Comparison of ENCODE assay signal across 17 mouse cellular contexts in the genomic region with DNA sequence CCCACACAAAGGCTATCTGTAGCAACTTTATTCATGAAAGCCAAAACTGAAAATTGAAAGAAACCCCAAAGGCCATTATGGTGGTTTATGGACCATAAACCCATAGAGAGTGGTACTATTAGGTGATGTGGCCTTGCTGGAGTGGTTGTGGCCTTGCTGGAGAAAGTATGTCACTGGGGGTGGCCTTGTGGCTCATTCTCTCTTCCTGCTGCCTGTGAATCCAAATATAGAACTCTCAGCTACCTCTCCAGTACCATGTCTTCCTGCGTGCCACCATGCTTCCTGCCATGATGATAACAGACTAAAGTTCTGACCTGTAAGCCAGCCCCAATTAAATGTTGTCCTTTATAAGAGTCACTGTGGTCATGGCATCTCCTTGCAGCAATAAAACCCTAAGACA.
"Had no signal": no experiment of that assay in that cellular context is flagged by ENCODE, and none has a peak within 500 bp of the region (broad histone marks: within the 10 kb centered on the region; RNA-seq: fewer than 3 reads in every experiment).

No protein-coding gene starts in this region.

- H3K36me3 ChIP-seq: lung, embryonic 15.5 days; midbrain, embryonic 13.5 days; midbrain, embryonic 15.5 days; neural tube, embryonic 12.5 days; stomach, embryonic 15.5 days had no signal

- H3K4me3 ChIP-seq: lung, embryonic 15.5 days; megakaryocyte, embryonic 14.5 days; midbrain, embryonic 13.5 days; midbrain, embryonic 15.5 days; neural tube, embryonic 12.5 days; stomach, embryonic 15.5 days had no signal

- H3K4me1 ChIP-seq: midbrain, embryonic 13.5 days; midbrain, embryonic 15.5 days; neural tube, embryonic 12.5 days; stomach, embryonic 15.5 days had no signal

- ATAC-seq: lung, postnatal 0 days; midbrain, embryonic 13.5 days; midbrain, embryonic 15.5 days had no signal

- H3K9me3 ChIP-seq: lung, embryonic 15.5 days; megakaryocyte, embryonic 14.5 days; midbrain, embryonic 13.5 days; midbrain, embryonic 15.5 days; neural tube, embryonic 12.5 days; stomach, embryonic 15.5 days had no signal

- H3K27ac ChIP-seq: lung, embryonic 15.5 days; macrophage; midbrain, embryonic 13.5 days; midbrain, embryonic 15.5 days; neural tube, embryonic 12.5 days; stomach, embryonic 15.5 days; stomach, postnatal 0 days had no signal

- H3K9ac ChIP-seq: lung, embryonic 15.5 days; midbrain, embryonic 13.5 days; midbrain, embryonic 15.5 days; neural tube, embryonic 12.5 days; stomach, embryonic 15.5 days had no signal

- H3K27me3 ChIP-seq: lung, embryonic 15.5 days; megakaryocyte, embryonic 14.5 days; midbrain, embryonic 13.5 days; midbrain, embryonic 15.5 days; neural tube, embryonic 12.5 days; stomach, embryonic 15.5 days had no signal

- H3K4me2 ChIP-seq: lung, embryonic 15.5 days; midbrain, embryonic 11.5 days; midbrain, embryonic 13.5 days; midbrain, embryonic 15.5 days; neural tube, embryonic 12.5 days; stomach, embryonic 15.5 days had no signal

- DNase-seq: lung, adult 2 months; lung, postnatal 14 days; lung, postnatal 36 days; right cerebral cortex, postnatal 14 days; thymus, adult 2 months; thymus, postnatal 25 days; thymus, postnatal 4 days had no signal
